Mouse (Mus musculus) thymus, adult 2 months (tissue): ENCODE data around the gene Tmem132b.

Experiments
- CTCF ChIP-seq: fragments of 200-500 bp; IDR thresholded peaks from 2 replicates; pipeline ENCODE4 v1.5.1; 2012; ENCODE audit warnings: mild to moderate bottlenecking, control low read depth, low read length, moderate library complexity, borderline replicate concordance; ENCODE audit not compliant: control insufficient read depth, poor library complexity, insufficient read depth; ENCODE audit errors: extremely low read depth
- POLR2A ChIP-seq: fragments of 200-500 bp; IDR thresholded peaks from 2 replicates; pipeline ENCODE4 v1.6.1; 2012; ENCODE audit warnings: mild to moderate bottlenecking, low read length, control low read depth, moderate library complexity; ENCODE audit not compliant: control insufficient read depth, poor library complexity, insufficient read depth; ENCODE audit errors: extremely low read depth

DNA sequence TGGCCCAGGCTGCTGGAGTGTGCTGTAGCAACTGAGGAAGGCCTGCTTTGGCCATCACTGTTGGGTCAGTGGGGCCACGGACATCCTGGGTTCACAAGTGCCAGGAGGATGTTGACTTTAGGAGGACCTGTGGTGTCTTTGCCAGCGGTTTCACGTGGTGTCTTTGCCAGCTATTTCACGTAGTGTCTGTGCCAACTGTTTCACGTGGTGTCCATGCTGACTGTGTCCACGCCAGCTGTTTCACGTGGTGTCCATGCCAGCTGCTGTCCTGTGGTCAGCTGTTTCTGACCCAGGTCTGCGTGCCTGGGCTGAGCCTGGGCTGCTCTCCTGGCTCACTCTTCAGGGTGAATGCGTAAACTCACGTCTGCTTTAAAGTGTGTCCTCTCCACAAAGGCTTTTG, 35.9 kb upstream of the Tmem132b start:
- TF ChIP-seq CTCF (no peak), POLR2A (no peak)
